Mouse (Mus musculus): ENCODE measurements around the gene 4931440F15Rik.

DNA sequence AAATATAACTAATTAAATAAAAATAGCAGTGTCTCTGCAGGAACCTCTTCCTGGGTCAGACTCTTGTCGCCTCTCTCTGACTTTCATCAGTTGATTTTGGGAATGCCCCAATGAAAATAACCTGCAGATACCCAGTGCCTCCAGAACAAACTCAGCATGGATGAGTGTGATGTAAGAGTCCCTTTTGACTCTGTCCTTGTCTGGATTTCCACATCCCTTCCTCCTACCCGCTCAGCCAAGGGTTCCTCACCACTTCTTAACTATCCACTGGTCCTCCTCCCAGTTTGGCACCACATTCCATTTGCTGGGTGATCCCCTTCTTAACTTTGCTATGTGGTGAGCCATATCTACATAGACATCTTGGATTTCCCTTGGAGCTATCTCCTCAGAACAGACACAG, 34.7 kb downstream of the 4931440F15Rik start:
- TF ChIP-seq CTCF (IDR thresholded peaks at IDR 0.05; ENCODE audit: low read depth) (no peak), EP300 (optimal IDR thresholded peaks at IDR 0.05) (no peak)

Measured in stomach, postnatal 0 days (tissue).